In genomic region chr6:51696396-51696795, GRCm38 (mm10) we compare ENCODE assay signal across 32 mouse cellular contexts.
"Had no signal": no experiment of that assay in that cellular context is flagged by ENCODE, and none has a peak within 500 bp of the region (broad histone marks: within the 10 kb centered on the region; RNA-seq: fewer than 3 reads in every experiment).

No protein-coding gene starts in this region.

- H3K4me3 ChIP-seq: heart, embryonic 13.5 days; heart, embryonic 15.5 days; hindbrain, embryonic 10.5 days; hindbrain, embryonic 12.5 days; hindbrain, embryonic 13.5 days; hindbrain, embryonic 15.5 days; intestine, embryonic 15.5 days; kidney, embryonic 15.5 days; layer of hippocampus, adult 2 months; left cerebral cortex, adult 2 months had no signal

- DNase-seq: heart, postnatal 10 days; heart, postnatal 14 days; heart, postnatal 36 days; heart, postnatal 4 days; kidney, adult 11 months; kidney, adult 18-20 months; kidney, adult 2 months; kidney, adult 8-10 months; kidney, adult 9 months; kidney, postnatal 10 days; kidney, postnatal 14 days; kidney, postnatal 25 days; kidney, postnatal 36 days; kidney, postnatal 4 days; layer of hippocampus, adult 9-11 months; layer of hippocampus, postnatal 36 days had no signal

- H3K36me3 ChIP-seq: heart, embryonic 13.5 days; heart, embryonic 15.5 days; hindbrain, embryonic 10.5 days; hindbrain, embryonic 12.5 days; hindbrain, embryonic 13.5 days; hindbrain, embryonic 15.5 days; intestine, embryonic 15.5 days; kidney, embryonic 15.5 days had no signal

- ATAC-seq: hindbrain, embryonic 16.5 days; inflammation-experienced regulatory T-cells, adult 6 months; intestine, embryonic 15.5 days; intestine, embryonic 16.5 days; intestine, postnatal 0 days had no signal

- H3K27me3 ChIP-seq: heart, embryonic 13.5 days; heart, embryonic 15.5 days; hindbrain, embryonic 13.5 days; hindbrain, embryonic 15.5 days; intestine, embryonic 15.5 days; kidney, embryonic 15.5 days had no signal

- H3K27ac ChIP-seq: heart, embryonic 13.5 days; heart, embryonic 15.5 days; hindbrain, embryonic 10.5 days; hindbrain, embryonic 12.5 days; hindbrain, embryonic 13.5 days; hindbrain, embryonic 14.5 days; hindbrain, embryonic 15.5 days; intestine, embryonic 15.5 days; kidney, embryonic 15.5 days; kidney, postnatal 0 days; layer of hippocampus, adult 2 months; left cerebral cortex, adult 2 months had no signal

- H3K4me2 ChIP-seq: heart, embryonic 13.5 days; heart, embryonic 15.5 days; hindbrain, embryonic 12.5 days; hindbrain, embryonic 13.5 days; hindbrain, embryonic 14.5 days; hindbrain, embryonic 15.5 days; intestine, embryonic 15.5 days; kidney, embryonic 15.5 days had no signal

- H3K4me1 ChIP-seq: heart, embryonic 13.5 days; heart, embryonic 15.5 days; hindbrain, embryonic 10.5 days; hindbrain, embryonic 12.5 days; hindbrain, embryonic 15.5 days; intestine, embryonic 15.5 days; kidney, embryonic 15.5 days had no signal

- H3K9me3 ChIP-seq: heart, embryonic 13.5 days; heart, embryonic 15.5 days; hindbrain, embryonic 10.5 days; hindbrain, embryonic 12.5 days; hindbrain, embryonic 13.5 days; hindbrain, embryonic 15.5 days; intestine, embryonic 15.5 days; kidney, embryonic 15.5 days had no signal

- H3K9ac ChIP-seq: heart, embryonic 13.5 days; heart, embryonic 15.5 days; hindbrain, embryonic 12.5 days; hindbrain, embryonic 13.5 days; hindbrain, embryonic 14.5 days; hindbrain, embryonic 15.5 days; intestine, embryonic 15.5 days; kidney, embryonic 15.5 days had no signal
